Mouse (Mus musculus) heart, postnatal 25 days (tissue): ENCODE results near the gene C87436. TPM values are rescaled to one million over a fixed set of nuclear protein-coding genes. Genes with fewer than 3 reads are reported as not detected.
"Not testable (repeated sequence)": the region's sequence is repeated elsewhere in the genome, so short reads cannot be mapped to it uniquely, and the experiment has no call there.

Source experiments
- DNase-seq: peaks from one replicate; pipeline ENCODE4 v3.0.0; 2022; ENCODE audit warnings: low spot score
- intact Hi-C: fragments of 180-260 bp; cut with DNase I; formaldehyde crosslinking; loops from one replicate; pipeline ENCODE4 v1.15.1; 2025
- total RNA-seq, 2 experiments: library from RNA; stranded (reverse); gene quantifications; 2 replicates each; pipeline ENCODE4 v1.2.3; 2021

C87436 gene
- total RNA-seq, 2 experiments from 2014 or later, result 9.1 to 12.4 TPM

DNA sequence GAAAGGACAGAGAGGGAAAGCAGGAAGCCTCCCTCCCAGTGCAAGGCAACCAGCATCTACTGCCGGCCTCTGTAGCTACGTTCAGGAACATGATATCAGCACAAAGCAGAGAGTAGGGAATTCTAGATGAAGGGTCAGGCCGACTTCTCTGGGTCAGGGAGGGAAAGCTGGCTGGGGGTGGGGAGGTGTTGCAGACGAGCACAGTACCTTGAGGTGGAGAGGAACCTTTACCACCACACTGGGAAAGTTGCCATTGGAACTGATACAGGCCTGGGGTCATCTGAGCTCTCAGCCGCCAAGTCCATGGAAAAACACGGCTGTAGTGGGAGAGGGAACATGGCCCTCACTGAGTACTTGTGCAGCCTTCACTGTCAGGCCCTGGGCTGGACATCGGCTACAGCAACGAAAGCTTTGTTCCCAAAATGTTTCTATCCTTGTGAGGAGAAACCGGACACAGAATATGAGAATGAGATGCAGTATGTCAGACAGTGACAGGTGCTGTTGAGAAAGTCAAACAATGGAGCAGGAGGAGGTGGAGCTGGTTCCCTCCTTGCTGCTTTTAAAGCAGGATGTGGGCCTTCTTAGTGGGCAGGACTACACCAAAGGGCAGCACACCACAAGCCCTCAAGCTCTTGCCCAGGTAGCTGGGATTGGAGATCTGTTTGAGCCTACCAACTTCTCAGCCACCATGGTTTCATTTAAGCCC is 37.4 kb downstream of the C87436 start:
- DNase-seq, result peak; percentile 25
- intact Hi-C loops, result no loop called here

DNA sequence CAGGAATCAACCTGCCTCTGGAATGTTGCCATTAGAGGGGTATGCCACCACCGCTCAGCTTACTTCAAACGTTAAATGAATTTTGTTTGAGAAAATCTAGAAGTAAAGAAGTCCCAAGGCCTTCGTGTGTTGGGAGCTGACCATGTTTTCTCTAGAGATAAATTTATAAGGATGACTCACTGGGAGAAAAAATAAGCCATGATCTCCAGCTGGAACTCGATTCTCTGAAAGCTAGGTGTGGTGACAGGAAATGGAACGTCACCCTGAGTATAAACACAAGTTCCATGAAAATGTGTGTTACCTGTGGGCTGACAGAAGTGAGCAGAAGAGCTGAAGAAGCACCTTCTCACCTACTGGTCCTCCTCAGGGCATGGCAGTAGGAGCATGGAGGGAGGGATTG is 38.8 kb downstream of the C87436 start:
- no peak for DNase-seq
- intact Hi-C loops, result no loop called here

GRCm38 (mm10) chr6:86479311-86479710 is 41.1 kb downstream of the C87436 start:
- peak; percentile 26 for DNase-seq

GRCm38 (mm10) chr6:86479816-86480188 is 41.6 kb downstream of the C87436 start:
- intact Hi-C loops, result no loop called here
- no peak for DNase-seq

More at GRCm38 (mm10) chr6:86479311-86479710, 41.1 kb downstream of the C87436 start:
- intact Hi-C loops, result no loop called here

DNA sequence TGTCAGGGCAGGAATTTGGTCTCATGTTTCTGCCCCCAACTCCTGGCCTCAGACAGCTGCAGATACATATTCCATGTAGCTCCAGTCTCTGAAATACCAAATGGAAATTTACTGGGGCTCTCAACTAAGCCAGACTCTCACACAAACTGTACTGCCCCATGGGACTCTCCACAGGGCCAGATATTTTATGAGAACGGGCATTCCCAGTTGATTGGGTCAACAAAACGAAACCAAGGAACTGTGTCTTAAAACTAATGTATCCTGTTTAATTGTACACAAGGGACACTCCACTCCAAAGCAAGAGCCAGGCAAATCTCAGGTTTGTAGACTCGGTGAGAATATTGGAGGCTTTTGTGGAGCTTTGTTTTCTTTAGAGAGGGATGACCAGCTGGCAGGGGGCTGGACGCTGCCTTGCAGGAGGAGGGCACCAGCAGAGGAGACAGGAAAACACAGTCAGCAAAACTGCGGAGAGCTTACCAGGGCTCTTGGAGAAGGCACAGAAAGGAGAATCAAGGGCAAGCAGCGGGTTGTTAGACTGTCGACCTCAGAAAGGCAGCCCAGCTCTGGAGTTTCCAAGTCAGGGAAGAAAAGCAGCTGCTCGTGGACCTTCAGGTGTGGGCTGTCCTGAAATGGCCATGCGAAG is 42.1 kb downstream of the C87436 start:
- DNase-seq, result peak; percentile 49
- intact Hi-C loops, result no loop called here

GRCm38 (mm10) chr6:86481871-86482270 is 43.7 kb downstream of the C87436 start:
- intact Hi-C loops, result no loop called here

DNA sequence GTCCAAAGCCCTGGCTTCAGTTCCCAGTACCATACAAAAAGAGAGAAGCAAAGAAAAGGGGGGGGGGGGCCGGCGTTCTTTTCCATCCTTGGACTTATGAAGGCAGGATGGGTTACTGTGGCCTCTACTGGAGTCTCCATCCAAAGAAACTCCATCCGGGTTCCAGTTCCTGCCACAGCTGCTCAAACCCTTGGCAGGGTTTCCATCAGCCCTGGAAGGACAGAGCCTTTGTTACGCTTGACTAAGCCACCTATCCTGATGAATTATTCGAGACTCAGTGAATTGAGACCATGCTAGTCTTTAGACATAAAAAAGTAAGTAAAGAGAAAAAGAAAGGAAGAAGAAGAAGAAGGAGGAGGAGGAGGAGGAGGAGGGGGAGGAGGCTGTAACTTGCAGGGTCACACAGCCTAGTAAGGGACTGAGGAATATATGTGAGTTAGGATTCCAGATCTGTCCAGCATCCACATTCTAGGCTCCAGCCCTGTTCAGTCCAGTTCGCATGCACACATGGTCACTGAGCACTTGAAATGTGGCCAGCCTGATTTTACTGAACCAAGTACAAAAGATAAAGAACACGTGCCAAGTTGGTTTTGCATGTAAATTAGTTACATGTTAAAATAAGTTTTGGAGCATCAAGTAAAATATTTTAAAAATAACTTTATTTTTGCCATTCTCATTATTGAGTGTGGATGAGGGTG is 47.9 kb downstream of the C87436 start:
- intact Hi-C loops, result no loop called here
- DNase-seq, result no peak

More at GRCm38 (mm10) chr6:86481871-86482270, 43.7 kb downstream of the C87436 start:
- DNase-seq, result no peak

GRCm38 (mm10) chr6:86487358-86488148 is 49.4 kb downstream of the C87436 start:
- intact Hi-C loops, result no loop called here
- DNase-seq, result peak; percentile 67

DNA sequence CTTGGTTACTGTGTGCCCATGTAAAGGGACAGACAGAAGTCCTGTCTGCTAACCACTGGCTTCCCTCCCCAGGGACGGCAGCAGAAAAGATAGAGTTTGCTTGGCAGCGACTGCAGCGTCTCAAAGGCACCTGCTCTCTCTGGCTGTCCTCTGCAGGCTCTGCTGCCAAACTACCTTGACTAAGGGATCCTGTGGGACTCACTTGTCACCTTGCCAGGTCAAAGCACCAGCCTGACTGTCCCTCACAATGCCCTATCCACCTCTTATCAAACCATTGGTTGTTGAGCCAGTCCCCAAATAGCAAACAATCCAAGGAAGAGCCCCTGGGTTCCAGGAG is 49.9 kb downstream of the C87436 start:
- DNase-seq, result peak; percentile 17
- intact Hi-C loops, result no loop called here

DNA sequence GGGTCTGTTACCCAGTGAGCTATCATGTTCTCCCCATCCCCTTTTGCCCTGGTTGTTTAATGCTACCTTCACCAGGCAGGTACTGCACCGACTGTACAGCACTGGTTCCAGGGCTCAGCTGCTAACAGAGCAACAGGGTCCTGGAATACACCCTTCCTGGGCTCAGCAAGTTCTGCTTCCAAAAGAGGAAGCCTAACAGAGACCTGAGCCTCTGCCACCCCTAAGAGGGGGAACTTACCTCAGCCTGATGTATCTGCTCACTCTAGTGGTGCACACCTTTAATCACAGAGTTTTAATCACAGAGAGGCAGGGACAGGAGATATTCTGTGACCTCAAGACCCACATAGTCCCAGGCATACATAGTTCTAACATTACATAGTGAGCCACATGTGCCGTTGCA is 51.8 kb downstream of the C87436 start:
- intact Hi-C loops, result no loop called here
- no peak for DNase-seq

GRCm38 (mm10) chr6:86490413-86490812 is 52.2 kb downstream of the C87436 start:
- intact Hi-C loops, DNase-seq: not testable (repeated sequence)

DNA sequence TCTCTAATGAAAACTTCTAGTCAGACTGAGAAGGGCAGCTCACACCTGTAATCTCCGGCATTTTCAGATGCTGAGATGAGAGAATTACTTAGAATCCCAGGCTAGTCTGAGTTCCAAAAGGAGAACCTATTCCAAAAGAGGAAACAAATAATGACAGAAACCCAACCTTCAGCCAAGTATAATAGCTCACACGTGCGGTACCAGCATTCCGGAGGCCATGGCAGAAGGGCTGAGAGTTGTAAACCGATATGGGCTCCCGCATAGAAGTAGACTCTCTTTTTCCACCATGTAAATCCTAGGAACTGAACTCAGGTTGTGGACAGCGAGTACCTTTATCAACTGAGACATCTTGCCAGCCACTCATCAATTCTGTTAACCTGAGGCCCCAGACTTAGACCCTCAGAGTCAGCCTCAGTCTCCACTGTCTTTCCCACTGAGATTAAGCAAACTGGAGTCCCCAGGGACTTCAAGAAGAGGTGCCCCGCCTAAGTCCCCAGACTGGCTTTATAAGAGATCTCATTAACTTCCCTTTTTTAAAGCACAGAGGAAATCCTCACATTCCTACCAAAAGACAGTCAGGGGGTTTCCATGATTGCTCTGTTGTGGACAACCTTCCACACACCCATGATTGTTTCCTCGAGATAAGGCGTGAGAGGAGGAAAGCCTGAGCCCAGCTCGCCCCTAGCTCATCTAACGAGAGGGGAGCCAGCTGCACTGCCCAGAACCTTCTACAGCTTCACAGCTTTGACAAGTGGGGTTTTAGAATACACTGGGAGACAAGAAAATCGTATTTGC is 55.5 kb downstream of the C87436 start:
- intact Hi-C loops, result no loop called here
- DNase-seq, result no peak

GRCm38 (mm10) chr6:86494767-86495166 is 56.6 kb downstream of the C87436 start:
- intact Hi-C loops, result no loop called here
- DNase-seq, result no peak

DNA sequence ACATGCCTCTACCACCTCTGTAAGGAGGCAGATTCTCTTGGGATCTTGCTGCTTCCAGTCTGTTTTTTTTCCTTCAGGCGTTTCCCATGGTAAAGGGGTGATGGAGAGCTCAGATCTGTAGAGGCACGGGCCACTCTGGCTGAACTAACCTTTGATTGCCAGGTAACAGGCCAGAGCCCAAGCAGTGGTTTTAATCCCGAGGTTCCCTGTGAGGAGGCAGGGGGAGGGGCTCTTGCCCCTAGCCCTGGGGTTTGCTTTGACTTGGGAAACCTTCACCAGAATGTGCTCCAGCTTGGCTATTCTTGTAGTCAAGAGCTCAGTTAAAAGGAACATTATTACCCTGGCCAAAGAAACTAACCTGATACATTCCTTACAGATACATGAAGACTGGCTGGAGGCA is 57.5 kb downstream of the C87436 start:
- DNase-seq, result no peak
- intact Hi-C loops, result no loop called here

DNA sequence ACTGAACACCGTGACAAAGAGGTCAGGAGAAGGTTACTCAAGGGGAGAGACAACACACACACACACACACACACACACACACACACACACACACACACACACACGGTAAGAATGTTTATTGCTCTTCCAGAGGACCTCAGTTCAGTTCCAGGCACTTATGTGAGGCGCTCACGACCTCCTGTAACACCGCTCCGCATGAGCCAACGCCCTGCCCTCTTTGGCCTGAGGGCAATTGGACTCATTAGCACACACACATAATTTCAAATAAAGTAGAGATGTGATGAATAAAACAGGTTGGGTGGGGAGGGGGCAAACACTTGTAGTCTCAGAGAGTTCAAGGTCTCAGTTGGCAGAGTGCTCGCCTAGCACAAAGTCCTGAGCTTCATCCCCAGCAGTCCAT is 58.0 kb downstream of the C87436 start:
- DNase-seq, result no peak
- intact Hi-C loops, result no loop called here

DNA sequence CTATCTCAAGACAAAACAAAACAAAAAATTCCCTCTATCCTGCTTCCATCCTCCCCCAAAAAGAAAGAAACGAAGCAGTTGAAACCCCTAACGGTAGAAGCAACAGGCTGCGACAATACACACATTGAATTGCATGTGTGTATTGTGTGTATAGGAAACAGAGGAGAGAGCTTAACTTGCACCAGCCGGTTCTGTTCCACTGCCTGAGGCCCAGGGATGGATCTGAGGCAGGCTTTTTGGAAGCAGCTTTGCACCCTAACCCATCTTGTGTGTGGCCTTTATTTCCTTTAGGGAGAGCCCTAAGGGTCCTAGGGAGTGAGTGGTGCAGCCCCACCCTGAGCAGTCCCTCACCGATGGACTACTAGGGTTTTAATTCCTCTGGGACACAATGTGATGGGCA is 58.4 kb downstream of the C87436 start:
- intact Hi-C loops, result no loop called here
- DNase-seq, result no peak

DNA sequence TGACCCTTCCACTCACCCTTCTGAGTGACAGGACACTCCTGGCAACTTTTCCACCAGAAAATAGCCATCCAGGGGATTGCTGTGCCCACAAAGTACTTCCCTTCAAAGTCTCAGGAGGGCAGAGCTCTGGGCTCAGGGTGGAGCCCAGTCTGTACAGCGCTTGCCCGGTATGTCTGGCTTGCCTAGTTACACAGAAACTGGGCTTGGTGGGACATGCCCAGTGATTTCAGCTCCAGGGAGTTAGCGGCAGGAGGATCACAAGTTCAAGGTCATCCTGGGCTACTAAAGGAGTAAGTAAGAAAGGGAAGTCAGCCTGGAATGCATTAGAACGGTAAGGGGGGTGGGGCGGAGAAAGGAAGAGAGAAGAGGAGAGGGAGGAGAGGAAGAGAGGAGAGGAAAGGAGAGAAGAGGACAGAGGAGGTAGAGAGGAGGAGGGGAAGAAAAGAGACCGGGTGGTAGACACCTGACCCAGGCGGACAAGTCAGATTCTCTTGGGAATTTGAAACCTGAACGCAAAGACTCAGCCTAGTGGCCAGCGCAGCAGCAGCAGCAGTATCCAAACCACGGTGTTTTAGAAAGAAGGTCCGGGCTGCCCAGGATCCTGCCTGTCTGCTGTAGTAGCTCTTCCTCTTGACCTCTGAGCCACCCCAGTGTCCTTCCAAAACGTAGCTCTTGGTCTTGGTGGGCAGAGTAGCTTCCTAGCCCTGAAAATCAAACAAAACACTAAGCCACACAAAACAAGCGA is 59.1 kb downstream of the C87436 start:
- DNase-seq, result no peak
- intact Hi-C loops, result no loop called here

GRCm38 (mm10) chr6:86497942-86498732 is 60.0 kb downstream of the C87436 start:
- no peak for DNase-seq
- intact Hi-C loops, result no loop called here
